Mouse (Mus musculus) G1E (cell line): ENCODE measurements around the gene Pnp. TPM values are rescaled to one million over a fixed set of nuclear protein-coding genes. Genes with fewer than 3 reads are reported as not detected.
"Not testable (repeated sequence)": the region's sequence is repeated elsewhere in the genome, so short reads cannot be mapped to it uniquely, and the experiment has no call there.

Experiments used
- ATAC-seq: 2 replicates; pipeline ENCODE4 v1.8.0; 2016; ENCODE audit warnings: mild to moderate bottlenecking; ENCODE audit not compliant: insufficient number of reproducible peaks, poor library complexity, low FRiP score, severe bottlenecking; ENCODE audit errors: extremely low read depth
- DNase-seq: peaks from one replicate; pipeline ENCODE4 v3.0.0; 2012; ENCODE audit warnings: low spot score
- H3K27me3 ChIP-seq: 2 replicates; pipeline ENCODE4 v1.6.1; 2012; ENCODE audit warnings: mild to moderate bottlenecking, low read length, inconsistent platforms; ENCODE audit not compliant: insufficient read depth
- H3K36me3 ChIP-seq: replicated peaks from 2 replicates; pipeline ENCODE3; 2012; ENCODE audit warnings: mild to moderate bottlenecking, inconsistent platforms
- H3K4me1 ChIP-seq: 2 replicates; pipeline ENCODE4 v1.6.1; 2012; ENCODE audit warnings: low read depth, low read length, inconsistent platforms, mixed read lengths; ENCODE audit not compliant: insufficient read depth
- H3K4me3 ChIP-seq: 2 replicates; pipeline ENCODE4 v1.5.1; 2012; ENCODE audit warnings: low read depth, mild to moderate bottlenecking, inconsistent platforms, low read length, moderate library complexity, mixed read lengths
- H3K9me3 ChIP-seq: replicated peaks from 2 replicates; pipeline ENCODE4 v1.6.1; 2012; ENCODE audit warnings: inconsistent platforms
- CTCF ChIP-seq: IDR thresholded peaks from 2 replicates; pipeline ENCODE4 v1.5.1; 2012; ENCODE audit warnings: low read depth, low read length, inconsistent platforms, mixed read lengths
- GATA1 ChIP-seq: IDR thresholded peaks from 2 replicates; pipeline ENCODE4 v1.6.1; 2012; ENCODE audit warnings: borderline replicate concordance, low read length, inconsistent platforms, mixed read lengths
- GATA2 ChIP-seq: IDR thresholded peaks from 2 replicates; pipeline ENCODE4 v1.6.1; 2012; ENCODE audit warnings: low read depth, low read length, inconsistent platforms, borderline replicate concordance
- POLR2AphosphoS5 ChIP-seq: IDR thresholded peaks from 2 replicates; pipeline ENCODE4 v1.6.1; 2012; ENCODE audit warnings: low read depth, low read length, inconsistent platforms; ENCODE audit not compliant: insufficient replicate concordance
- TAL1 ChIP-seq: conservative IDR thresholded peaks from 2 replicates; pipeline ENCODE4 v1.6.1; 2012; ENCODE audit warnings: low read depth, low read length, inconsistent platforms, mixed read lengths
- polyA plus RNA-seq: library from polyadenylated mRNA; stranded (reverse); fragments of >175 nt; gene quantifications from 2 replicates; pipeline ENCODE4 v1.2.3, GENCODE M21; 2012
- total RNA-seq, 2 experiments: library from RNA; stranded (forward) in 1 of 2; stranded (reverse) in 1 of 2; fragments of 200-1000 nt in 1 of 2; fragments of >200 nt in 1 of 2; fragmentation: Nextera tagmentation in 1 of 2; gene quantifications; 2 replicates each; pipeline ENCODE4 v1.2.3; 2014 to 2017

Gene Pnp
- total and polyA plus RNA-seq, 3 experiments: 1.5 to 110 (median 88.4) TPM

GRCm38 (mm10) chr14:51009572-51009971 lies 78.7 kb downstream of the Pnp start:
- no peak for DNase-seq
- Histone ChIP-seq H3K36me3 (no peaks in the 10 kb centered on the region), H3K27me3 (no peaks in the 10 kb centered on the region; the same call in 1 of the 2 replicates), H3K9me3 (no peaks in the 10 kb centered on the region), H3K4me3 (no peak overlapping the region), H3K4me1 (no peaks in the 10 kb centered on the region)
- ATAC-seq: no peak
- no peak for TF ChIP-seq CTCF
- no peak for TF ChIP-seq TAL1
- no peak for TF ChIP-seq GATA2
- no peak for TF ChIP-seq GATA1
- TF ChIP-seq POLR2AphosphoS5: no peak

GRCm38 (mm10) chr14:51014724-51015123 lies 83.8 kb downstream of the Pnp start:
- not testable (repeated sequence) for H3K4me3 ChIP-seq, ATAC-seq, DNase-seq

More at GRCm38 (mm10) chr14:51014724-51015123, 83.8 kb downstream of the Pnp start:
- not testable (repeated sequence) for H3K4me1 ChIP-seq, H3K36me3 ChIP-seq, H3K9me3 ChIP-seq, H3K27me3 ChIP-seq

Other genes starting within 250 kb of the Pnp start
Only the 20 nearest of the 24 such genes appear.
- not detected in 2 replicates for gene Olfr749, start 186.0 kb upstream of the Pnp start, total RNA-seq (2014; fragmentation: Nextera tagmentation)
- 0.11 and 0.46 TPM in 2 replicates for gene Olfr749, start 186.0 kb upstream of the Pnp start, total RNA-seq (2017)
- gene Olfr749, start 186.0 kb upstream of the Pnp start, polyA plus RNA-seq: not detected in 2 replicates
- 36.6 and 45.8 TPM in 2 replicates for gene Ttc5, start 145.6 kb upstream of the Pnp start, total RNA-seq (2014; fragmentation: Nextera tagmentation)
- gene Ttc5, start 145.6 kb upstream of the Pnp start, total RNA-seq (2017): 43.4 and 45.2 TPM in 2 replicates
- gene Ttc5, start 145.6 kb upstream of the Pnp start, polyA plus RNA-seq: 26.5 and 40.2 TPM in 2 replicates
- gene Ccnb1ip1, start 123.3 kb upstream of the Pnp start, total RNA-seq (2014; fragmentation: Nextera tagmentation): 8.7 and 10.3 TPM in 2 replicates
- gene Ccnb1ip1, start 123.3 kb upstream of the Pnp start, total RNA-seq (2017): 6.1 and 8.3 TPM in 2 replicates
- 0.20 and 0.22 TPM in 2 replicates for gene Ccnb1ip1, start 123.3 kb upstream of the Pnp start, polyA plus RNA-seq
- gene Parp2, start 123.2 kb upstream of the Pnp start, total RNA-seq (2014; fragmentation: Nextera tagmentation): 130 and 176 TPM in 2 replicates
- gene Parp2, start 123.2 kb upstream of the Pnp start, total RNA-seq (2017): 101 and 111 TPM in 2 replicates
- 7.2 and 8.2 TPM in 2 replicates for gene Parp2, start 123.2 kb upstream of the Pnp start, polyA plus RNA-seq
- gene Tep1, start 60.5 kb upstream of the Pnp start, total RNA-seq (2014; fragmentation: Nextera tagmentation): 17.0 and 21.3 TPM in 2 replicates
- 29.1 and 29.9 TPM in 2 replicates for gene Tep1, start 60.5 kb upstream of the Pnp start, total RNA-seq (2017)
- gene Tep1, start 60.5 kb upstream of the Pnp start, polyA plus RNA-seq: 2.7 and 3.3 TPM in 2 replicates
- not detected in 2 replicates for gene Klhl33, start 33.6 kb upstream of the Pnp start, total RNA-seq (2014; fragmentation: Nextera tagmentation)
- gene Klhl33, start 33.6 kb upstream of the Pnp start, total RNA-seq (2017): 0.17 and 0.22 TPM in 2 replicates
- not detected in 2 replicates for gene Klhl33, start 33.6 kb upstream of the Pnp start, polyA plus RNA-seq
- 25.6 and 29.9 TPM in 2 replicates for gene Osgep, start 6.2 kb upstream of the Pnp start, total RNA-seq (2014; fragmentation: Nextera tagmentation)
- gene Osgep, start 6.2 kb upstream of the Pnp start, total RNA-seq (2017): 94.9 and 117 TPM in 2 replicates
- 29.3 and 42.4 TPM in 2 replicates for gene Osgep, start 6.2 kb upstream of the Pnp start, polyA plus RNA-seq
- 133 and 142 TPM in 2 replicates for gene Apex1, start 6.1 kb upstream of the Pnp start, total RNA-seq (2014; fragmentation: Nextera tagmentation)
- 165 and 174 TPM in 2 replicates for gene Apex1, start 6.1 kb upstream of the Pnp start, total RNA-seq (2017)
- gene Apex1, start 6.1 kb upstream of the Pnp start, polyA plus RNA-seq: 162 and 174 TPM in 2 replicates
- 23.2 and 45.6 TPM in 2 replicates for gene Pip4p1, start 226 bp upstream of the Pnp start, total RNA-seq (2014; fragmentation: Nextera tagmentation)
- 31.1 and 32.7 TPM in 2 replicates for gene Pip4p1, start 226 bp upstream of the Pnp start, total RNA-seq (2017)
- 99.9 and 126 TPM in 2 replicates for gene Pip4p1, start 226 bp upstream of the Pnp start, polyA plus RNA-seq
- gene Gm49342, start 13.4 kb downstream of the Pnp start, total RNA-seq (2014; fragmentation: Nextera tagmentation): 3.2 TPM in 1 of 2 replicates, not detected in the other
- not detected in 2 replicates for gene Gm49342, start 13.4 kb downstream of the Pnp start, total RNA-seq (2017)
- 1.5 and 2.0 TPM in 2 replicates for gene Gm49342, start 13.4 kb downstream of the Pnp start, polyA plus RNA-seq
- gene Pnp2, start 24.9 kb downstream of the Pnp start, total RNA-seq (2014; fragmentation: Nextera tagmentation): 5.1 and 10.2 TPM in 2 replicates
- 0.52 and 1.1 TPM in 2 replicates for gene Pnp2, start 24.9 kb downstream of the Pnp start, total RNA-seq (2017)
- not detected in 2 replicates for gene Pnp2, start 24.9 kb downstream of the Pnp start, polyA plus RNA-seq
- gene Rnase10, start 76.7 kb downstream of the Pnp start, total RNA-seq (2014; fragmentation: Nextera tagmentation): not detected in 2 replicates
- 0.22 TPM in 1 of 2 replicates, not detected in the other for gene Rnase10, start 76.7 kb downstream of the Pnp start, total RNA-seq (2017)
- not detected in 2 replicates for gene Rnase10, start 76.7 kb downstream of the Pnp start, polyA plus RNA-seq
- not detected in 2 replicates for gene Rnase9, start 110.8 kb downstream of the Pnp start, total RNA-seq (2014; fragmentation: Nextera tagmentation)
- gene Rnase9, start 110.8 kb downstream of the Pnp start, total RNA-seq (2017): 0.11 TPM in 1 of 2 replicates, not detected in the other
- not detected in 2 replicates for gene Rnase9, start 110.8 kb downstream of the Pnp start, polyA plus RNA-seq
- not detected in 2 replicates for gene Rnase11, start 119.1 kb downstream of the Pnp start, total RNA-seq (2014; fragmentation: Nextera tagmentation)
- 0.22 TPM in 1 of 2 replicates, not detected in the other for gene Rnase11, start 119.1 kb downstream of the Pnp start, total RNA-seq (2017)
- gene Rnase11, start 119.1 kb downstream of the Pnp start, polyA plus RNA-seq: not detected in 2 replicates
- not detected in 2 replicates for gene Rnase12, start 126.6 kb downstream of the Pnp start, total RNA-seq (2014; fragmentation: Nextera tagmentation)
- gene Rnase12, start 126.6 kb downstream of the Pnp start, total RNA-seq (2017): not detected in 2 replicates
- not detected in 2 replicates for gene Rnase12, start 126.6 kb downstream of the Pnp start, polyA plus RNA-seq
- gene Olfr750, start 143.4 kb downstream of the Pnp start, total RNA-seq (2014; fragmentation: Nextera tagmentation): not detected in 2 replicates
- 0.05 and 0.06 TPM in 2 replicates for gene Olfr750, start 143.4 kb downstream of the Pnp start, total RNA-seq (2017)
- not detected in 2 replicates for gene Olfr750, start 143.4 kb downstream of the Pnp start, polyA plus RNA-seq
- gene Rnase4, start 160.0 kb downstream of the Pnp start, total RNA-seq (2014; fragmentation: Nextera tagmentation): 2.7 and 3.2 TPM in 2 replicates
- gene Rnase4, start 160.0 kb downstream of the Pnp start, total RNA-seq (2017): 0.17 and 0.49 TPM in 2 replicates
- not detected in 2 replicates for gene Rnase4, start 160.0 kb downstream of the Pnp start, polyA plus RNA-seq
- gene Ang, start 160.1 kb downstream of the Pnp start, total RNA-seq (2014; fragmentation: Nextera tagmentation): 1.6 TPM in 1 of 2 replicates, not detected in the other
- 0.16 TPM in 1 of 2 replicates, not detected in the other for gene Ang, start 160.1 kb downstream of the Pnp start, total RNA-seq (2017)
- gene Ang, start 160.1 kb downstream of the Pnp start, polyA plus RNA-seq: not detected in 2 replicates
- gene Eddm3b, start 183.3 kb downstream of the Pnp start, total RNA-seq (2014; fragmentation: Nextera tagmentation): not detected in 2 replicates
- gene Eddm3b, start 183.3 kb downstream of the Pnp start, total RNA-seq (2017): 0.11 TPM in 1 of 2 replicates, not detected in the other
- not detected in 2 replicates for gene Eddm3b, start 183.3 kb downstream of the Pnp start, polyA plus RNA-seq
- 41.7 and 44.8 TPM in 2 replicates for gene Rnase6, start 192.8 kb downstream of the Pnp start, total RNA-seq (2014; fragmentation: Nextera tagmentation)
- gene Rnase6, start 192.8 kb downstream of the Pnp start, total RNA-seq (2017): 44.9 and 45.1 TPM in 2 replicates
- gene Rnase6, start 192.8 kb downstream of the Pnp start, polyA plus RNA-seq: 1.4 and 1.5 TPM in 2 replicates